Mouse (Mus musculus) E14TG2a.4 (cell line): ENCODE measurements around the gene Klhl36.

Experiments used
- CTCF ChIP-seq: conservative IDR thresholded peaks from 2 replicates; pipeline ENCODE4 v1.5.1; 2014; ENCODE audit warnings: low read length
- NANOG ChIP-seq: IDR thresholded peaks from 2 replicates; pipeline ENCODE4 v1.6.1; 2014; ENCODE audit warnings: borderline replicate concordance, low read length, mixed read lengths

DNA sequence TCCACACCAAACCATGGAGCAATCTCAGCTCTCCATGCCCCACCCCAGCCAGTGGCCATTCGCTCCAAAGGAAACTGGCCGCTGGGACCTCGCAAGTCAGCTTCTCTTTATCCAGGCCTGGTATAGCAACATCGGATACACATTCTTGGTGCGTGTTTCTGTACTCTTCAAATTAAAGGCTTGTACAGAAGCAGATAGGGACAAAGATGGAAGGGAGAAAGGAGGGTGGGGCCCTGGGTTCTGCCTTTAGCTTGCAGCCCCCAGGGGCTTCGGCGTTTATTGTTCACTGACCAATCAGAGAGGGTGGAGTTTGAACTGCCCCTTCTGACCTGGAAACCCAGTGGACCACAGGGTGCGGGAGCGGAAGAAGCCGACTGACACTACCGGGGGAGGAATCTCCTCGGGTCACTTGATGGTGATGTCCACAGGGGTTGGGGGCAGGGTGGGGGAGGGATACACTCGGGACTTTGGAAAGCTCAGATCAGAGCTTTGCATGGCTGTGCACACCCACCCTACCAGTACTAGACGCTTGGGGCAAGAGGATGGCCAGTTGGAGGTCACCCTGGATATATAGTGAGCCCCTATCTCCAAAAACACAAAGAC is 22.5 kb upstream of the Klhl36 start:
- TF ChIP-seq CTCF (no peak), NANOG (no peak)
